Mouse (Mus musculus): ENCODE data around the gene Kcnj6.
A peak's percentile ranks its signal among the peaks of the same experiment; 100 is the strongest.

Kcnj6 gene

DNA sequence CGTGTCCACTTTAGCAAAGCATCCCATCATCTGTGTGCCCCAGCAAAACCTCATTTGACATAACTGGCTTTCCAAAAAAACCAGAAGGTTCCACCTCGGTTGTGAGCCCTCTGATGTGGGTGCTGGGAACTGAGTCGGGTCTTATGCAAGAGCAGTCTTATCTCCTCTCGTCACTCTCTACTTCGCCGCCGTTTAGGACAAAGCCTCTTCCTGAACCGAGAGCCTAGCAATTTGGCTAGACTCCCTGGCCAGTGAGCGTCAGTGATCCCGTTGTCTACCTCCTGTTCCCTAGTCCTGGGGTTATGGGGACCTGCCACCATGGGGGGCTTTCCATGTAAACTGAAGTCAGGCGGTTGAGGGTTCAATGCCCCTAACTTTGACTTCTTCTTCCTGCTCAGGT lies 280.4 kb downstream of the Kcnj6 start:
- DNase-seq (ENCODE audit: low spot score in 2 of 2), result no peak

DNA sequence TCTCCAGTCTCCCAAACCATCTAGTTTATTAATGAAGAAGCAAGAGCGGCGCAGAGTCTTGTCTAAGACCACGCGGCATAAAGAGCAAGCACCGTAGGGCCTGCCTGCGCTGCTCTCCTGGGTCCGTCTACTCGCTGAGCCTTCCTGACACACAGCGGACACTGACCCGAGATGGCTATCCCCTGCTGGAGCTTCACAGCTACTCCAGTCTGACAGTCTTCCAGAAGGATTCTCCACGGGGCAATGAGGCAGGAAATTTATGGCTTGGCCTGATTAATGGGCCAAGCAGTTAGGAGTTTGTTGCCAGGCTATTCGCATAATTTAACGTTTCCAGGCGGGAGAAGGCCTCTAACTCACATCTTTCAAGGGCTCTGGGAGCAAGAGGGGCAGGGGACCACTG lies 283.0 kb downstream of the Kcnj6 start:
- DNase-seq (ENCODE audit: low spot score in 2 of 2), result no peak

DNA sequence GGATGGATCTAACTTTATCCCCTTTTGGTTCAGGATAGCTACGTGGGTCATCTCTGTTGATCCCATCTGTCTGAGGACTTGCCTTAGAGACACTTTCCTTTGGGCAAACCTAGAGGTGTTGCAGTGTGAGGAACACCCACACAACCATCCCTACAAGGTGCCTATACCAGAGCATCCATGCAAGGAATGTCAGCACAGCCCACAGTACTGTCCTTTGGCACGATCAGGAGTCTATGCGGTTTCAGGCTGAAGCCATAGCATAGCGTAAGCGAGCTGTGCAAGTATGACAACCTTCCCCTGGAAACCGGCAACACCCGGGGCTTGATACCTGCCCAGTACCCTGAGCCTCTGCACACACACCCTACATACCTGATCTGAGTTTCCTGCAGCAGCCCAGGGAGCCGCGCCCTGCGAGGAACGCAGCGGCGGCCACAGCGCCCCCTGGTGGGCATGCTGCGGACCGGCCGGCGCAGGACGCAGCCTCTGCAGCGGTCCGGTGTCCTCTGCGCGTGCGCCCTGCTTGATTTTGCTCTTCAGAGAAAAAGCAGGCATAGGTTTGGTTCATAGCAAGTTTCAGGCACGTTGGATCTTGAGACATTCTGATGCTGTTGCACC lies 283.9 kb downstream of the Kcnj6 start:
- DNase-seq (ENCODE audit: low spot score in 2 of 2), result peak; percentile 71 to 79

DNA sequence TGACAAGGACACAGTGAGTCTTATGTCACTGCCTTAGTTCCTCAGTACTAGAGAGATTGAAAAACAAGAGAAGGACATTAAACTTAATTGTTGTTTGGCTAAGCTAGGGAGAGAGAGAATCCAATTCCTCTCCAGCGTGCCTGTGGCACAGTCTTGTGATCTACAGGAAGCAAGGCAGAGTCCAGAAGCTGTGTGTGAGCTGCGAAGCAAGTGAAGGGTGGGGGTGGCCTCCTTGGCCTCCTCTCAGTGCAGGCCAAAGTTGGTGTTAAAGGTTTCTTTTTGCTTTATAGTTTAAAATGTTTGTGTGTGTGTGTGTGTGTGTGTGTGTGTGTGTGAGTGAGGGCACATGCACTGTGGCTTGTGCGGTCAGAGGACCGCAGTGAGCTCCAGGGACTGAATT lies 295.5 kb downstream of the Kcnj6 start:
- no peak for DNase-seq (ENCODE audit: low spot score in 2 of 2)

DNA sequence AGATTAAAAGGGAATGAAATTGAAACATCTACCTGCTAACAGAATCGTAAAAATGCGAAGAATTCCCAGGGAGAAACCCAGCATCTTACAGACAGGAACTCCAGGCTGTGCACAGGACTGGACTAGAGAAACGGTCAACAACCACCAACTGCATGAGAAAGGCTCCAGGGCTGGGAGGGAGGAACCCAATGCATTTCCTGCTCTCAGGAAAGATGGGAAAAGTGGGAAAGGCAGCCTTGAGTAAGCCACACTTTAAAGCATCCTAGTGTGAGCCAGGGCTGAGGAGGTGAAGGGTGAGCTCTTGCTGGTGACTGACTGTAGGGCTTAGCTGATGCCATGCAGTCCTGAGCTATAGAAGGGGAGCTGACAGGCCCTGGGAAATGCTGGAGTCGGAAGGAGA lies 296.4 kb downstream of the Kcnj6 start:
- no peak for DNase-seq (ENCODE audit: low spot score in 2 of 2)

Data from frontal cortex, postnatal 25 days (tissue).